17 mouse cellular contexts compared by ENCODE assay signal in genomic region chr12:83143574-83143973, GRCm38 (mm10).
DNase-seq lines count a peak whose midpoint lies in the region; ATAC-seq lines count a peak whose summit lies in the region.
"Had no signal": no experiment of that assay in that cellular context is flagged by ENCODE, and none has a peak within 500 bp of the region (broad histone marks: within the 10 kb centered on the region; RNA-seq: fewer than 3 reads in every experiment).

No protein-coding gene starts in this region.

- H3K9me3 ChIP-seq in heart, embryonic 14.5 days (ENCODE audit: control insufficient read depth, low read length), result no peaks in the 10 kb centered on the region
- no peaks in the 10 kb centered on the region for H3K9me3 ChIP-seq in liver, embryonic 13.5 days (replicated peaks)
- H3K9me3 ChIP-seq: forebrain, embryonic 15.5 days; limb, embryonic 15.5 days had no signal

- no peak overlapping the region for H3K4me3 ChIP-seq in heart, embryonic 14.5 days (ENCODE audit: control insufficient read depth in 1 of 2, insufficient read depth in 1 of 2, low read depth in 1 of 2, low read length in 2 of 2)
- H3K4me3 ChIP-seq in liver, embryonic 13.5 days (replicated peaks), result no peak overlapping the region
- H3K4me3 ChIP-seq: forebrain, embryonic 15.5 days; heart, adult 2 months; limb, embryonic 15.5 days had no signal

- 86% methylated on average over 1 of the region's 1 CpGs for whole genome bisulfite sequencing in heart, embryonic 14.5 days
- WGBS in liver, embryonic 13.5 days (ENCODE audit: insufficient replicate concordance), result 50% methylated on average over 1 of the region's 1 CpGs

- peak; percentile 70 for DNase-seq in cerebellum, adult 9-10 months
- DNase-seq in heart, adult 8-10 months (ENCODE audit: low spot score), result no peak
- no peak for DNase-seq in liver, embryonic 13.5 days
- DNase-seq in liver, result no peak
- DNase-seq in kidney, adult 18-20 months, result no peak
- DNase-seq: adrenal gland, postnatal 14 days; gastrocnemius, postnatal 14 days; heart, adult 2 months; kidney, adult 11 months; thymus, postnatal 36 days had no signal

- H3K27me3 ChIP-seq in heart, embryonic 14.5 days (ENCODE audit: control insufficient read depth, insufficient read depth, low read length), result no peaks in the 10 kb centered on the region
- peaks cover 6% of the 10 kb centered on the region for H3K27me3 ChIP-seq in liver, embryonic 13.5 days
- H3K27me3 ChIP-seq: forebrain, embryonic 15.5 days; limb, embryonic 15.5 days had no signal

- H3K4me2 ChIP-seq in heart, embryonic 14.5 days (ENCODE audit: low read length), result no peak overlapping the region
- H3K4me2 ChIP-seq in liver, embryonic 13.5 days, result no peak overlapping the region
- H3K4me2 ChIP-seq: forebrain, embryonic 15.5 days; limb, embryonic 15.5 days had no signal

- peak overlapping the region; percentile 2 to 75; a peak in 2 of 4 replicates for H3K27ac ChIP-seq in heart, embryonic 14.5 days (replicated peaks in 1 of 2; ENCODE audit: control insufficient read depth in 1 of 2, insufficient read depth in 1 of 2, low read depth in 2 of 2, low read length in 2 of 2)
- H3K27ac ChIP-seq in liver, embryonic 13.5 days, result peak overlapping the region; percentile 63; the same call in 1 of the 2 replicates
- H3K27ac ChIP-seq: forebrain, embryonic 15.5 days; heart, adult 2 months; kidney, postnatal 0 days; limb, embryonic 15.5 days had no signal

- ATAC-seq in cerebellum, adult (ENCODE audit: insufficient number of reproducible peaks, low FRiP score, low TSS enrichment), result no peak
- ATAC-seq in heart, embryonic 14.5 days (ENCODE audit: insufficient number of reproducible peaks, insufficient read depth, low FRiP score, low read depth), result no peak
- no peak for ATAC-seq in liver, embryonic 13.5 days (ENCODE audit: low read depth)
- ATAC-seq in megakaryocyte-erythroid progenitor cell, adult 5-6 weeks (replicated peaks; ENCODE audit: low FRiP score, low TSS enrichment, poor library complexity, severe bottlenecking), result 0 out of 2 replicates have a peak, but pooled peaks have one; percentile 2
- ATAC-seq: CD4-positive, CD25-positive, alpha-beta regulatory T cell, adult 4 months; forebrain, embryonic 15.5 days had no signal

- H3K4me1 ChIP-seq in heart, embryonic 14.5 days (ENCODE audit: control insufficient read depth in 2 of 2, insufficient read depth in 2 of 2, low read length in 2 of 2), result peaks cover 43 to 48% of the 10 kb centered on the region in 2 experiments
- peaks cover 42% of the 10 kb centered on the region for H3K4me1 ChIP-seq in liver, embryonic 13.5 days (replicated peaks)
- H3K4me1 ChIP-seq: limb, embryonic 15.5 days had no signal

- H3K9ac ChIP-seq in heart, embryonic 14.5 days (ENCODE audit: low read length), result no peak overlapping the region
- H3K9ac ChIP-seq in liver, embryonic 13.5 days, result no peak overlapping the region
- H3K9ac ChIP-seq: forebrain, embryonic 15.5 days; limb, embryonic 15.5 days had no signal

- no peaks in the 10 kb centered on the region for H3K36me3 ChIP-seq in heart, embryonic 14.5 days (ENCODE audit: control insufficient read depth, insufficient read depth, low read length)
- no peaks in the 10 kb centered on the region for H3K36me3 ChIP-seq in liver, embryonic 13.5 days
- H3K36me3 ChIP-seq: forebrain, embryonic 15.5 days; limb, embryonic 15.5 days had no signal
